Mouse (Mus musculus) cerebellum, adult 9-10 months (tissue): ENCODE measurements around the gene Ppp2r5a.

Experiments
- DNase-seq: peaks from one replicate; pipeline ENCODE4 v3.0.0; 2022

The Ppp2r5a gene

GRCm38 (mm10) chr1:191375644-191375998 lies 27.5 kb downstream of the Ppp2r5a start:
- no peak for DNase-seq

DNA sequence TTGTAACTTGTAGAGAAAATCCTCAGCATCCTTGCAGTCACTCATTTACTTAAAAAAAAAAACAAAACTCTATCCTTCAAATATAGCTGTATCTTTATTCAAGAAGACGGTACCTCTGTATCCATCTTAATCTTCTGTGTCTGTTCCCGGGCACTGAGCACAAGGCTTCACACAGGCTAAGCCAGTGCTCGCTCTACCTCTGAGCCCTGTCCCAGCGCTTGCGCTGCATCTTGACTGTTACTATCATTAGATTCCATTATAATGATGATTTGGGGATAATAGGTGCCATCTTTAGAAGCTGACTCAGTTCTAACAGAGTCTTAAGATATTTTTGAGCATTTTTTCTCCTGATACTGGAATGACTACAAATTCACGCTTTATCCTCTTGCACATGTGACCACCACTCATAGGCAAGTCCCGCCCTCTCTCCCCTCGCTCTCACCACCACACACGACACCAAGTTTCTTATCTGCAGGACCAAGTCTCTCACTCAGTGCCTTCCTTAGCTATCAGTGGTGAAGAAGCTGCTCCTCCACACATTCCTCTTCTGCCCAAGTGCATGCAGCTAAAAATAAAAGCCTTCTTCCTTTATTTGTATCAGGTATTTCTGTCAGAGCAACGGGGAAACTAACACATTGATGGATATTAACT lies 28.0 kb downstream of the Ppp2r5a start:
- DNase-seq, result no peak

DNA sequence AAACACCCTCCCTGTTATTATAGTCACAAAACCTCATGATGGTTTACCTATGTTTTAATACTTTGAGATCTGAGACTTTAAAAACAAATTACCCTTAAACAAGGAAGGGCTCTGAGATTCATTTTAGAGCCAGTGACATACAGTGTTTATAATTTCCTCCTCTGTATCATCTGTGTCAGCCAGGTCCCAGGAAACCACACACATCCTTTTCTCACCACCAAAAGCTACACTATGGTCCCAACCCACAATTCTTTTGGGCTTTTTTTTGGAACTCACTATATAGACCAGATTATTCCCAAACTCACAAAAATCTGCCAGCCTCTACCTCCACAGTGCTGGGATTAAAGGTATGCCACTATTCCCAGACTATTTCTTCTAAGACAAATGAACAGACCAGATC lies 33.9 kb downstream of the Ppp2r5a start:
- no peak for DNase-seq

GRCm38 (mm10) chr1:191368193-191368592 lies 34.9 kb downstream of the Ppp2r5a start:
- DNase-seq, result no peak

DNA sequence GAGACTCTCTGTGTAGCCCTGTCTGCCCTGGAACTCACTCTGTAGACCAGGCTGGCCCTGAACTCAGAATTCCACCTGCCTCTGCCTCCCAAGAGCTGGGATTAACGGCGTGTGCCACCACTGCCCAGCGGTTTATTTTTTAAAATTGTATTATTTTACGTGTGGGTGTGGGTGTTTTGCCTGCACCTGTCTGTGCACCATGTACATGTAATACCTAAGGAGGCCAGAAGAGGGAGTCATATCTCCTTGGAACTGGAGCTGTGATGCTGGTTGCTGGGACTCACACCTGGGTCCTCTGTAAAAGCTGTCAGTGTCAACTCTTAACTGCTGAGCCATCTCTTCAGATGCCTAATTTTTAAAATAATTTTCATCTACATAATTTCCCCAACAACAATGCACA lies 38.6 kb downstream of the Ppp2r5a start:
- DNase-seq, result peak; percentile 47

DNA sequence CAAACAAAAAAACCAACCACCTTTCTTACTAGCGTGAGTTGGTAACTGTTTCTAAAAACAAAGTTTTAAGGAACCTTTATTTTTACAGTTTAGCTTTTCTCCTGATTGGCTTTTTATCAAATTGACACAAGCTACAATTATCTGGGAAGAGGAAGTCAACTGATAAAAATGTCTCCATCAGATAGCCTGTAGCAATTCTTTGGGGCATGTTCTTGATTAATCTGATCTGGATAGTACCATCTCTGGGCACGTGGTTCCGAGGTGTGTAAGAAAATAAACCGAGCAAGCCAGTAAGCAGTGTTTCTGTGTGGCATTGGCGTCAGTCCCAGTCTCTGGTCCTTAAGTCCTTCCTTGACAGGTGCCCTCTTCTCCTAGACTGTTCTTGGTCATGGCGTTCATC lies 40.7 kb downstream of the Ppp2r5a start:
- no peak for DNase-seq

DNA sequence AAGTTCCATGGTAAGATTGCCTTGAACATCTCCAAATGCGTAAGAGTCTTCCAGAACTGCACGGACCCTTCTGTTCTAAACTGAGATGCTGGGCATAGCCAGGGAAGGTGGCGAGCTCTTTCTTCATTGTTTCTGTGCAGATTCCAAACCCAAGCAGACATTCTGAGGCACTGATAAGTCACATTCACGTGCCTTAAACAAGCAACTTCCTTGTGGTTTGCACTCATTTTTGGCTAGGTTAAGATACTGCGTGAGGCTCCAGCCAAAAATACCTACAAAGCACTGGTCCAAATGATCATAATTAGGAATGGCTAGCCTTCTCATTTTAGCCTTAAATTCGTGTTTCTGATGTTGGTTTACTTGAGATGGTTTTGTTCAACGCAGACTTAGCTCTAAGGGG lies 43.6 kb downstream of the Ppp2r5a start:
- no peak for DNase-seq

DNA sequence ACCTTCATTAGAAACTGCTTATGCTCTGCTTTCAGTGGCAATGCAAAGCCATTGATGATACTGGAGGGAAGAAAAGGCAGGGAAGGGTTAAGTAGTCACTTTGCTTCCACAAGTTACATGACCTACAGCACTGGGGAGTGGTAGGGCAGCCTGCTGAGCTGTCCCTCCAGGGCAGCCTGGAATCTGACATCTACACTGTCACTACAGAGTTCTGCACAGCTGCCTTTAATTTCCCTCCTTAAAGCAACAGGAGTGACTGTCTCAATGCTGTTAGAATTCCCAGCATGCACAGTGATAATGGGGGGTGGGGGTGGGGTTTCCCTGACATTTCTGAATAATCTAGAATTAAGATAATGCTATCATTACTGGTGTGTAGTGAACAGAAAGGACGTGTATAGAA lies 46.1 kb downstream of the Ppp2r5a start:
- DNase-seq, result no peak

DNA sequence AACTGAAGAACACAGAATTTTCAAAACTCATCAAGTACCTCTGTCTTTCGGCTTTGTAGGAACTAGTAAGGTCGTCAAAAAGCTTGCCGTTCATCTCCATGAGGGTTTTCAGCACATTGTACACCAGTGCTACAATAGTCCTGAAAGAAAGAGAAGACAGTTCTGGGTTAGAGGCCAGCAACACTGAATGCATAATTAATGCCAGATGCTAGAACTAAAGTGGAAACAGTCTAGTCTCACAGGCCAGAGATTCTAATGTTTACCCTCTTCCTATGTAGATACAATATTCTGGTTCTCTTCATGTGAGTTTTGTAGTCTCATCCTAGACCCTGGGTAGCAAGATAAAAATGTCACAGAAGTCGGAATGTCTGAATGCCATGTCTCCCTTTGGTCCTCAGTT lies 49.2 kb downstream of the Ppp2r5a start:
- no peak for DNase-seq

DNA sequence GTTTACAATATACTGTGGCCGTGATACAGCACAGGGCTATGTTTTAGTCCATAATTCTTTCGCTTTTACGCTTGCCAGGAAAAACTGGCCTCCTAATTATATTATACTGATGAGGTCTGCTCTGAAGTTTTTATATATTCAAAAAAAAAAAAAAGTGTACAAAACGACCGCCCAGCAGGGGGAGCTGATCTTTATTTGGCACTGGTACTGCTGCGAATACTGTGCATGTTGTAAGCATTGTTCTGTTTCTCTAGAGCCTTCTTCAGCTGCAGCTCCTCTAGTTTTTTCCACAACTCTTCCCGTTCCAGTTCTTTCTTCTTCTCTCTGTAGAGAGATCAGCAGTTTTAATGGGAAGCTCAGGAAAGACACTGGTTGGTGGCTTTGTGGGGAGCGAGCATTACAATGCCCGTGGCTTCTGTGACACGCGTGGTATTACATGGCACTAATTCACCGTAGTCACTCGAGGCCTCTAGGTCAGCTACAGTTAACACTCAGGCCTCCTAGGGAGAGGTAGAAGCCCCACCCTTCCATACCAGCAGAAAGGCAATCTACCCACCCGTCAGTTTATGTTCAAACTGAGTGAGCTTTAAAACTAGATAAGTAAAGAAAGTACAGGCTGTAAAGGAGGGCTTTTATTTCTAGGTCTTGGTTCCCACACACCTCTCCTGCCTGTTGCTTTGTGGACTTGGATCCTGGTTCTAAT lies 50.1 kb downstream of the Ppp2r5a start:
- peak; percentile 36 for DNase-seq

- no peak for DNase-seq
Measured at GRCm38 (mm10) chr1:191350355-191350754, 52.7 kb downstream of the Ppp2r5a start.

DNA sequence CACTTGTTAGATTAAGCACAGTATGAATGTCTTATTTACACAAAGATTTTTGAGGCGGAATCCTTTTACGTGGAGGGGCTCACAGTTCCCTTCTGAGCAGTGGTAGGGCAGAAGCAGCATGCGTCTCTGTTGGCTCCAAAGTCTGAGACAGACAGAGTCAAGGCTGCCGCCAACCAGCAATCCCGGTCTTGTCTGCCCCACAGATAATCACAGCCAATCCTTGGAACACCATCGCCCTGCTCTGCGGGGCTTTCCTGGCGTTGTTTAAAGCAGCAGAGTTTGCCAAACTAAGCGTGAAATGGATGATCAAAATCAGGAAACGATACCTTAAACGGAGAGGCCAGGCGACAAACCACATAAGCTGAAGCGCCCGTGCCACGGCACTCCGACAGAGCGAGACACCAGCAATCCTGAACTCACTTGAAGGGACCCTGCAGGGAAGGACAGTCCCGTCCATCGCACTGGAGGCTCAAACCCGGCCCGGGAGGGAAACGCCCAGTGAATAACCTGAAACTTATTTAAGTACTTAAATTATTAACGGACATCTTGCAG lies 53.5 kb downstream of the Ppp2r5a start:
- no peak for DNase-seq

- DNase-seq, result no peak
Measured at GRCm38 (mm10) chr1:191348996-191349395, 54.1 kb downstream of the Ppp2r5a start.

DNA sequence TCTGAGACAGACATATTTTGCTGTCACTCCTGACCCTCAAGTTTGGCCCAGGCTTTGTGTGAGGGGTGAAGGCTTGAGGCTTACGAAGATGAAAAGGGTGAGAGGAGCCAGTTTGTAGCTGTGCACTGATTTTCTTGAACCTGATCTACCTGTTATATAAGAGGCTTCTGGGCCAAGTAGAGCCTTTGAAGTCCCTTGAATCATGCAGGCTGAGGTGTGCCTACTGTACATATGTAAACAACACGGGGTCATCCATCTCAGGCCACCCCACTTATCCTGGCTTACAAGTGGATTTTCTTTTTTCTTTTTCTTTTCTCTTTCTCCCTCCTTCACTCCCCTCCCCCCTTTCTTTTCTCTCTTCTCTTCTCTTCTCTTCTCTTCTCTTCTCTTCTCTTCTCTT lies 54.5 kb downstream of the Ppp2r5a start:
- DNase-seq, result no peak

- DNase-seq, result no peak
Measured at GRCm38 (mm10) chr1:191347602-191348001, 55.5 kb downstream of the Ppp2r5a start.

DNA sequence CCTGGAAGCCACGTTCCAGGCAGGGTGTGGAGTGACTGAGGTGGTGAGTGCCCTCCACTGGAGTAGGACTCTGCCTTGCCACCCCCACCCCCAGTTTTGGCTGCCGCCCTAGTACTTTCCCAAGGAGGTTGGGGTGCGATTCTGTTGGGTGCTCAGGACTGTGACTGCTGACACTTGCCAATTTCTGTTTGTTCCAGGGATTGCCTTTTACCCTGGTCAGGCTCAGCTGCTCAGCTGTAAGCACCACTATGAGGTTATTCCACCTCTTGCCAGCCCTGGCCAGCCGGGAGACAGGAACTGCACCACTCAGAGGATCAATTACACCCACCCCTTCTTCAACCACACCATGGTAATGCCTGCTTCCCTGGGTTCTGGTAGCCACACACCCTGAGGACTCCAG lies 62.5 kb downstream of the Ppp2r5a start:
- no peak for DNase-seq

GRCm38 (mm10) chr1:191339876-191340275 lies 63.2 kb downstream of the Ppp2r5a start:
- no peak for DNase-seq

DNA sequence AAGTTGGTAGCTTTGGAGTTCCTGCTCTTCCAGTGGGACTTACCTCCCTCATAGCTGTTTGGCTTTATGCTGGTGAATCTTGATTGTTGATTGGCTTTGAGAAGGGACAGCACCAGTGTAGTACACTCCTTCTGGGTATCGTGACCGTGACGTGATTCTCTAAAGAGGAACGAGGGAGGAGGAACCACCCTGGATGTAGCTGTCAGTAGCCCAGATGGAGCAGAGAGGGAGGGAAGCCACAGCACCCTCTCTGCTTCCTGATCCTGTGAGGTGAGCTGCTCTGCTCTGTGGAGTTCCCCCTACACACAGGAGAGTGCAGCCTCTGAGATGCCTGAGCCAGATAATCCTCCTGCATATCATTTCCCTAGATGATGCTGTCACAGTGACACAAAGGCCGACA lies 68.6 kb downstream of the Ppp2r5a start:
- no peak for DNase-seq

GRCm38 (mm10) chr1:191330356-191330755 lies 72.7 kb downstream of the Ppp2r5a start:
- DNase-seq, result no peak

GRCm38 (mm10) chr1:191328019-191328441 lies 75.0 kb downstream of the Ppp2r5a start:
- DNase-seq, result no peak

DNA sequence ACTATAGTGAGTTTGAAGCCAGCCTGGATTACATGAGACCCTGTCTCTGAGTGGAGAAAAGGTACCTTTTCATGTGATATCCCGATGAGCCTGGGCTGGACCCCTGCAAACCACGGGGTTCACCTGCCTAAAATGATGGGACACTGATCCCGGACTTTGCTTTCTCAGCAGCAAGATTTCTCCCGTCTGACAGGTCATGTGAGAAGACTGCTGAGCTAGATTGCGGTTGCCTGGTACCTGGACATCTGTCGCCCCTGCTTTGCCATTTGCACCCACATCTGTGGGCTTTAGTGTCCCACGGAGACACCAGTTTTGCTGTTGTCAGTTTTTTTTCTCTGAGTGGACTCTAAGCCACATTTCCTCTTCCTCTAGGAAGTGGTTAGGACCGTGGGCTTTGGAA lies 75.8 kb downstream of the Ppp2r5a start:
- DNase-seq, result no peak

GRCm38 (mm10) chr1:191326233-191326882 lies 76.7 kb downstream of the Ppp2r5a start:
- peak; percentile 56 for DNase-seq

DNA sequence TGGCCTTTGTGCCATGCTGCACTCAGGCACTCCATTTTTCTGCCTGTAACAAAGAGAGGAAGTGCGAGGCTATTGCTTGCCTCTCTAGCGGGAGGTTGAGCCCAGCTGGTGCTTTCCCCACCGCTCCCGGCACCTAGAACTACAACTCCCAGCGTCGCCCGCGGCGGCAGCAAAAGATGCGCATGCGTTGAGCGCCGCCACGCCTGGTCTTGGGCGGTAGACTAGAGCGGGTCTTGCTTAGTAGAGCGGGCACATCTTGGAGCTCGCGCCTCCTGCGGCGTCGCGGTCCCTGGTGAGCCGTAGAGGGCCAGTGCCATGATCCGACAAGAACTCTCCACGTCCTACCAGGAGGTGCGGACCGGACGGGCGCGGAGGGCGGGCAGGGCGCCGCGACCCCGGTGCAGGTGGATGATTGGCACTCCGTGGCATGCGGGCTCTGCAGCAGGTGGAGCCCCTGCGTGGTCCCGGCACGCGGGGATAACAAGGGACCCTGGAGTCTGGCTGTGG lies 77.3 kb downstream of the Ppp2r5a start, which contains the start of gene Tmem206:
Tmem206 (plus strand) TSS at position 187 of the 507 bp plus-strand sequence.
- DNase-seq, result peak; percentile 93
